Mouse (Mus musculus) bone marrow macrophage, adult 2 months (primary cell): ENCODE results near the gene Mill2.

Experiments used
- CTCF ChIP-seq: IDR thresholded peaks from 2 replicates; pipeline ENCODE4 v1.5.1; 2012; ENCODE audit warnings: low read depth, mild to moderate bottlenecking, low read length, moderate library complexity
- POLR2A ChIP-seq: IDR thresholded peaks from 2 replicates; pipeline ENCODE4 v1.6.1; 2012; ENCODE audit warnings: mild to moderate bottlenecking, low read depth, low read length, borderline replicate concordance

GRCm38 (mm10) chr7:18844811-18845210 is 5.0 kb downstream of the Mill2 start:
- no peak for TF ChIP-seq POLR2A
- TF ChIP-seq CTCF = no peak
